Mouse (Mus musculus) left cerebral cortex, adult 8-10 months (tissue): ENCODE measurements around the gene Golga1. TPM values are rescaled to one million over a fixed set of nuclear protein-coding genes. Genes with fewer than 3 reads are reported as not detected.

Source experiments
- DNase-seq, 2 experiments: peaks; one replicate each; pipeline ENCODE4 v3.0.0; 2022; ENCODE audit warnings: low spot score in 2 of 2
- total RNA-seq, 4 experiments: library from RNA; stranded (reverse); gene quantifications; 2 replicates each; pipeline ENCODE4 v1.2.4; 2022

Gene Golga1
- total RNA-seq, 4 experiments from 2014 or later = 28.8 to 34.4 (median 30.5) TPM

DNA sequence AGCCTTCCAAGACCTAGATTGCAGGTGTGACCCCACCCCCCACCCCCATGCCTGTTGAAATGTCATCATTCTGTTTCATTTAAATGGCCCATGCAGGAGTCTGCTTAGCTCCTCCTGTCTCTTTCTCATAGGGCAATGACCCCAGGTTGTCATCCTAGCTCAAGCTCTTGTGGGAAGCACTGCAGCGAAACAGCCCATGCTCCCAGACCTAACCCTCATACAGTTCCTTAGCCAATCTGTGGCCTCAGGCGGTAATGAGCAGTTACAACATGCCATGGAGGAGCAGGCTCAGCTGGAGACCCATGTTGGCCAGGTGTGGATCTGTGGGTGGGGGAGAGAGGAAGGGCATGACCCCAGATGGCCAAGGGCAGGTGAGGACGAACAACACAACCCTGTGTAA lies 90.2 kb downstream of the Golga1 start:
- DNase-seq = no peak

DNA sequence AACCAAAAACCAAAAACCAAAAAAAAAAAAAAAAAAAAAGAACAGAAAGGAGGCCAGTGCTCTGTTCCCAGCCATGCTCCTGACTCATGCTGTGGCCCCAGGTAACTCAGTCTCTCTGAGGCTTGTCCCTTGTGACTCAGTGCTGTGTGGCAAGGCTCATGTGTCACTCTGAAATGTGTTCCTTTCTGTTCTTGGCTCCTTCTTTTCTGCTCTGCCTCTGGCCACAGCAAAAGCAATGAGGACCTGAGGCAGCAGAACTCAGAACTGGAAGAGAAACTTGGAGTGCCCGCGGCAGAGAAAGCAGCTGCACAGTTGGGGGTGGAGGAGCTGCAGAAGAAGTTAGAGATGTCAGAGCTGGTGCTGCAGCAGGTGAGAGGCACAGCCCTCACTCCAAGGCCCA lies 91.2 kb downstream of the Golga1 start:
- DNase-seq = no peak

DNA sequence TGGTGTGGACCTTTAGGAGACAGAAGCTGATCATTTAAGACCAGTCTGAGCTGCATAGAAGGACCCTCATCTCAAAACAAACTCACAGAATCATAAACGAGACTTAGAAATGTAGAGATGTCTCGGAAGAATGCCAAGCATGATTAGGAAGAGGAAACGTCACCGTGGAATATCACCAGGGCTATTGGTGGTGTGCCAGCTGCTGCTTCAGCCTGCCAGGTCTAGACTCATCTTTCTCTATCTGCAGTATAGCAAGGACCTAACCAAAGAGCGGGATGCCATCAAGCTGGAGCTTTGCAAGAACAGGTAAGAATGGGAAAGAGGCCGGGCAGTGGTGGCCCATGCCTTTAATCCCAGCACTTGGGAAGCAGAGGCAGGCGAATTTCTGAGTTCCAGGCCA lies 91.6 kb downstream of the Golga1 start:
- DNase-seq = no peak

DNA sequence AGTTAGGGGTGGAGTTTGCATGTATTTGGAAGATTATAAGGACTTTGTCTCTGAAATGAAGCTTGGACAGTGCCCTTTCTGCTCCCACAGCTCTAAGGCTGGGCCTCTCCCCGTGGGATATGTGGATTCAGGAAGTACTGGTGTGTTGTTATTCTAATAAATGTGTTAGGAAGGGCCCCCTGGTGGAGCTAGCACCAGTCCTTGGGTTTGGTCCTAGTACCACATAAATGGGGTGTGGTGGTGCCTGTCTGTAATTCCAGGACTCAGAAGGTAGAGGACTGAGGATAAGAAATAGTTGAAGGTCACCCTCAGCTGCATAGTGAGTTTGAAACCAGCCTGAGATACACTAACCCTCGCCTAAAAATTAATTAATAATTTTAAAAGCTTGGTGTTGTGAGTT lies 92.1 kb downstream of the Golga1 start:
- no peak for DNase-seq

DNA sequence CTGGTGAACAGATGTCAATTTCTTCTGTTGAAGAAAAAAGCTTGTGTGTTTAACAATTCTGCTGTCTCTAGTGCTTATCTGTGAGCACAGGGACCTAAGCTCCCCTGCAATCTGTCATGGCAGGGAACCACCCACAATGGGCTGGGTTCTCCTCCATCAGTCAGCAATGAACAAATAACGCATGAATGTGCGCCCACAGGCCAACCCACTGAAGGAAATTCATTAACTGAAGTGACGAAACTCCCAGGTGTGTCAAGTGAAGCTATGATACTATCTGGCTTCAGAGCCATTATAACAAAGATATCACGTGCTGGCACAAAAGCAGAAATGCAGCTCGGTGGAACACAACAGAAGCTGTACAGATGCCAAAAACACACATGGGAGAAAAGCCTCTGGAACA lies 95.3 kb downstream of the Golga1 start:
- DNase-seq = no peak

DNA sequence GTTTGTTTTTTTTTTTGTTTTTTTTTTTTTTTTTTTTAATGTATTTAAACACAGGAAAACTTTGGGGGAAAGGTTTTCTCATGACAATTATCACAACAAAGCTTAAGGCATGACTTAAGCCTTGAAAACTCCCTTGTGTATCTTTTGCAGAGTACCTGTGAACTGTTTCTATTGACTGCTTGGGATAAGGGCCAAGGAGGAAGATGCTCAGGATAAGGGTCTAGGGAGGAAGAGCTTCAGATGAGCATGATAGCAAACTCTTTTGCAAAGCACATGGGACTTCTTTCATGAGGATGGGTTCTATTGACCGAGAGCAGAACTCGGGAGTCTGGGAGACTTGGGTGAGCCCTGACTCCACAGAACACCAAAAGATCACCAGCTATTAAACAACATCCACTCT lies 95.7 kb downstream of the Golga1 start:
- no peak for DNase-seq

Other genes with a start within 250 kb of the Golga1 start
- gene Nr6a1, start 137.9 kb downstream of the Golga1 start, total RNA-seq = 10 to 100 TPM in 2 of 4 experiments, 1 to 10 TPM in 2; 5.9 to 12.7 (median 9.8) TPM
- gene Olfml2a, start 133.6 kb downstream of the Golga1 start, total RNA-seq = 1 to 10 TPM; 2.2 to 3.1 (median 2.5) TPM
- gene Wdr38, start 68.1 kb downstream of the Golga1 start, total RNA-seq = under 1 TPM; 0.30 to 0.72 (median 0.65) TPM
- 10 to 100 TPM; 89.2 to 98.8 (median 93.9) TPM for gene Arpc5l, start 60.2 kb downstream of the Golga1 start, total RNA-seq
- gene Rpl35, start 59.9 kb downstream of the Golga1 start, total RNA-seq = 100 to 1,000 TPM; 259 to 303 (median 283) TPM
- 10 to 100 TPM; 52.3 to 65.1 (median 57.8) TPM for gene Scai, start 125.2 kb upstream of the Golga1 start, total RNA-seq
- gene Ppp6c, start 160.9 kb upstream of the Golga1 start, total RNA-seq = 10 to 100 TPM; 55.8 to 69.5 (median 58.4) TPM